Mouse (Mus musculus) adrenal gland, postnatal 0 days (tissue): Measurements from ENCODE around the gene Pnpo. TPM values are rescaled to one million over a fixed set of nuclear protein-coding genes. Genes with fewer than 3 reads are reported as not detected.

Experiments
- polyA plus RNA-seq: library from polyadenylated mRNA; unstranded; fragments of >200 nt; fragmentation: Nextera tagmentation; extraction: Ambion mirVana; gene quantifications from 2 replicates; pipeline ENCODE4 v1.2.1, GENCODE M21; 2015

Pnpo gene
- polyA plus RNA-seq = 26.1 and 40.0 TPM in 2 replicates

DNA sequence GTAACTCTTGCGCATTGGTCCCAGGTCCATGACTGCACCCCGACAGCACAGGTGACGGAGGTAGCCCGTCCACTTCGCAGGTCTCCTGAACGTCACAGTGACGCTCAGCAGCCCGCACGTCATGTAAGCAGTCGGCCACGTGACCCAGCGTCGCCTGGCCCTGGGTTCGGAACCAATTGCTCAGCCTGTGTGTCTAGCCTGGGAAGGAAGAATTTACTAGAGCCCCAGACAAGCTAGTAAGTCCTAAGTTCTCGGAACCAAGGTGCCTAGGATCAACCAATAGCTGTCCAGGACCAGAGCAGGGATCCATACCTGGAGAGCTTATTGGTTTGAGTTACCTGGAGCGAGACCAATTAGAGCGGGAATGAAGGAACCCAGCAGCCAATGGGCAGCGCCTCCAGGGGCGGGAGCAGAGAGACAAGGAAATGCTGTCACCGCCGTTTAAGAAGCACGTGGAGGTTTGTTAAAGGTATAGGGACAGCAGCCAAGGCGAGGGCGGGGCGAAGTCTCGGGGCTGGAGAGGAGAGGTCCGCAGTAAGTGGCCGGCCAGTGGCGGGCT, at the start of gene Pnpo:
Pnpo (minus strand) TSS at position 241 of the 559 bp plus-strand sequence.

DNA sequence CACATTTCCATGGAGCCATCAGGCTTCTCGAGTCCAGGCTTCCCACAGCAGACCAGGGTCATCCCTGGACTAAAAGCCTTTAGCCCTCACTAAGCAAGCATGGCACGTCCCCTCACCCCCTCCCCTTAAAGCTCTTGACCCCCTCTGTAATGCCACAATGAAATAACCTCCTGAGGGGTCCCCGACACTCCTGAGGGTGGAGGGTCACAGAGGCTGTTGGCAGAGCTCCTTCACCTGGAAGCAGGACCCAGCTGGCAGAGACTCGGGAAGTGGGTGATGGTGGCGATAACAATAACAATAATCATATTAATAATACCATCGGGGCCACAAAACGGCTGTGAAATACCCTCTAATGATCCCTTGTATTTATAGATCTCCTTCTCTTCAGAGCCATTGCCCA, 39.1 kb upstream of the Pnpo start, which contains the start of gene Sp2:
Sp2 (minus strand) TSS at position 101 of the 400 bp plus-strand sequence.

DNA sequence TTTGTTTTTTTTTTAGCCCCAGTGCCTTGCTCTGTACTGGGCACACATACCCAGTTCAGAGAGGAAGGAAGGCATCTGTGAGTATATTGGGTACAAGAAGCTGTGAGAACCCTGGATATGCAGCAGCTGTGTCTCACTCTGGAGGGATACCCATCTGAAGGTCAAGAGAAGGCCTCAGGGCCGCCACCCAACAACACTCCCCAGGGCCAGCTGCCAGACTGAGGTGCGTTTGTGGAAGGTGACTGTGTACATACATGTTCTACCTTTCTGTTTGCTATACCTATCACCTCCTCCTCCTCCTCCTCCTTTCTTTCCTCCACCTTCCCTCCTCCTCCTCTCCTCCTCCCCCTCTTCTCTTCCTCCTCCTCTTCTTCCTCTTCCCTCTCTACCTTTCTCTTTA, 15.7 kb downstream of the Pnpo start, which contains the start of gene Prr15l:
Prr15l (plus strand) TSS at position 17 of the 400 bp plus-strand sequence.

GRCm38 (mm10) chr11:96916044-96916884, 27.5 kb downstream of the Pnpo start, which contains the start of gene Cdk5rap3:
Cdk5rap3 (minus strand) TSS chr11:96916496.

Other genes starting within 250 kb of the Pnpo start
- gene Snx11, start 166.4 kb downstream of the Pnpo start, polyA plus RNA-seq = 10.9 and 12.8 TPM in 2 replicates
- gene Cbx1, start 154.9 kb downstream of the Pnpo start, polyA plus RNA-seq = 44.7 and 58.2 TPM in 2 replicates
- gene Nfe2l1, start 114.0 kb downstream of the Pnpo start, polyA plus RNA-seq = 55.8 and 96.5 TPM in 2 replicates
- 116 and 179 TPM in 2 replicates for gene Copz2, start 94.1 kb downstream of the Pnpo start, polyA plus RNA-seq
- 67.4 and 76.8 TPM in 2 replicates for gene Cdk5rap3, start 27.5 kb downstream of the Pnpo start, polyA plus RNA-seq
- 1.4 and 1.9 TPM in 2 replicates for gene Prr15l, start 15.9 kb downstream of the Pnpo start, polyA plus RNA-seq
- 13.0 and 14.4 TPM in 2 replicates for gene Sp2, start 39.0 kb upstream of the Pnpo start, polyA plus RNA-seq
- not detected in 2 replicates for gene Sp6, start 69.4 kb upstream of the Pnpo start, polyA plus RNA-seq
- gene Scrn2, start 86.0 kb upstream of the Pnpo start, polyA plus RNA-seq = 19.7 and 38.7 TPM in 2 replicates
- 1.7 TPM in 2 replicates for gene Lrrc46, start 97.4 kb upstream of the Pnpo start, polyA plus RNA-seq
- gene Mrpl10, start 97.6 kb upstream of the Pnpo start, polyA plus RNA-seq = 60.0 and 107 TPM in 2 replicates
- gene Osbpl7, start 106.6 kb upstream of the Pnpo start, polyA plus RNA-seq = 5.1 and 9.9 TPM in 2 replicates
- 0.28 and 0.50 TPM in 2 replicates for gene Tbx21, start 171.3 kb upstream of the Pnpo start, polyA plus RNA-seq
- 4.4 and 5.1 TPM in 2 replicates for gene Tbkbp1, start 207.5 kb upstream of the Pnpo start, polyA plus RNA-seq
- 16.4 and 17.9 TPM in 2 replicates for gene Kpnb1, start 243.9 kb upstream of the Pnpo start, polyA plus RNA-seq